8 mouse cellular contexts compared by ENCODE assay signal in genomic region chr7:38141747-38142545, GRCm38 (mm10). TPM values are rescaled to one million over a fixed set of nuclear protein-coding genes. Genes with fewer than 3 reads are reported as not detected.
DNase-seq lines count a peak whose midpoint lies in the region; ATAC-seq and TF ChIP-seq lines count a peak whose summit lies in the region.

No protein-coding gene starts in this region.

- peak; percentile 85 for TF ChIP-seq CTCF in liver, adult 2 months (IDR thresholded peaks at IDR 0.05; ENCODE audit: low read depth, low read length)

- H3K4me2 ChIP-seq in embryonic facial prominence, embryonic 15.5 days (replicated peaks), result no peak overlapping the region
- H3K4me2 ChIP-seq in kidney, embryonic 16.5 days (replicated peaks; ENCODE audit: low read depth, low read length), result no peak overlapping the region

- H3K4me1 ChIP-seq in embryonic facial prominence, embryonic 15.5 days, result peaks cover 6% of the 10 kb centered on the region; the same call in 1 of the 2 replicates
- no peaks in the 10 kb centered on the region for H3K4me1 ChIP-seq in kidney, embryonic 16.5 days (ENCODE audit: insufficient read depth, low read length)
- no peaks in the 10 kb centered on the region for H3K4me1 ChIP-seq in liver, adult 2 months (ENCODE audit: control insufficient read depth, insufficient read depth, low read length)

- peak; percentile 79 for DNase-seq in CD4-positive helper T cell, adult 2 months (ENCODE audit: low read depth, low spot score)
- peak; percentile 68 to 74 for DNase-seq in adrenal gland, postnatal 4 days (ENCODE audit: low spot score in 2 of 2)
- DNase-seq in heart, adult 9 months (ENCODE audit: low spot score in 2 of 2), result peak; percentile 39 to 68
- peak; percentile 61 for DNase-seq in liver, adult 2 months (ENCODE audit: extremely low read depth, low read depth, low spot score)
- peak; percentile 72 to 81 for DNase-seq in natural killer cell, adult 2 months (ENCODE audit: low spot score in 2 of 2)
- DNase-seq in splenic B cell, adult 2 months (ENCODE audit: low read depth, low spot score), result peak; percentile 91

- 0 out of 2 replicates have a peak, but pooled peaks have one; percentile 10 for ATAC-seq in embryonic facial prominence, embryonic 15.5 days (ENCODE audit: insufficient number of reproducible peaks, low FRiP score, low TSS enrichment, low read depth)
- ATAC-seq in kidney, embryonic 16.5 days (ENCODE audit: low FRiP score, low TSS enrichment), result peak; percentile 72

- H3K79me2 ChIP-seq in liver, adult 2 months (ENCODE audit: control insufficient read depth, insufficient read depth, low read length), result no peaks in the 10 kb centered on the region

- no peak overlapping the region for H3K4me3 ChIP-seq in embryonic facial prominence, embryonic 15.5 days (replicated peaks)
- no peak overlapping the region for H3K4me3 ChIP-seq in kidney, embryonic 16.5 days (ENCODE audit: low read length)
- H3K4me3 ChIP-seq in liver, adult 2 months (ENCODE audit: insufficient read depth, low read depth, low read length), result no peak overlapping the region

- no peaks in the 10 kb centered on the region for H3K36me3 ChIP-seq in embryonic facial prominence, embryonic 15.5 days
- no peaks in the 10 kb centered on the region for H3K36me3 ChIP-seq in kidney, embryonic 16.5 days (ENCODE audit: insufficient read depth, low read length)
- H3K36me3 ChIP-seq in liver, adult 2 months (ENCODE audit: control insufficient read depth, insufficient read depth, low read length), result no peaks in the 10 kb centered on the region
- H3K36me3 ChIP-seq in splenic B cell, adult 2 months (ENCODE audit: control insufficient read depth, insufficient read depth, low read length, poor library complexity, severe bottlenecking), result no peaks in the 10 kb centered on the region

- no peaks in the 10 kb centered on the region for H3K27me3 ChIP-seq in embryonic facial prominence, embryonic 15.5 days
- H3K27me3 ChIP-seq in kidney, embryonic 16.5 days (ENCODE audit: insufficient read depth, low read length), result no peaks in the 10 kb centered on the region
- no peaks in the 10 kb centered on the region for H3K27me3 ChIP-seq in liver, adult 2 months (ENCODE audit: control insufficient read depth, insufficient read depth, low read length)
- no peaks in the 10 kb centered on the region for H3K27me3 ChIP-seq in splenic B cell, adult 2 months (ENCODE audit: control insufficient read depth, insufficient read depth, low read length, poor library complexity, severe bottlenecking)

- no peak overlapping the region for H3K27ac ChIP-seq in embryonic facial prominence, embryonic 15.5 days (replicated peaks)
- H3K27ac ChIP-seq in kidney, embryonic 16.5 days (ENCODE audit: low read length), result no peak overlapping the region
- H3K27ac ChIP-seq in liver, adult 2 months (replicated peaks; ENCODE audit: insufficient read depth, low read depth, low read length), result no peak overlapping the region

- no peak overlapping the region for H3K9ac ChIP-seq in embryonic facial prominence, embryonic 15.5 days
- H3K9ac ChIP-seq in kidney, embryonic 16.5 days (replicated peaks; ENCODE audit: low read length), result no peak overlapping the region
- no peak overlapping the region for H3K9ac ChIP-seq in liver, adult 2 months (ENCODE audit: low read depth, low read length)

- no peaks in the 10 kb centered on the region for H3K9me3 ChIP-seq in embryonic facial prominence, embryonic 15.5 days (replicated peaks)
- no peaks in the 10 kb centered on the region for H3K9me3 ChIP-seq in kidney, embryonic 16.5 days (ENCODE audit: low read length)

- WGBS in embryonic facial prominence, embryonic 15.5 days, result 66% methylated on average over 13 of the region's 13 CpGs
- 63% methylated on average over 13 of the region's 13 CpGs for WGBS in kidney, embryonic 16.5 days
- WGBS in liver, adult 2 months, result 65% methylated on average over 13 of the region's 13 CpGs

- TF ChIP-seq POLR2A in liver, adult 2 months (IDR thresholded peaks at IDR 0.05; ENCODE audit: extremely low read depth, insufficient read depth, low read length), result no peak

RNA-seq across cellular contexts. Expression of gene Ccne1, which starts 34.6 kb away (rescaled TPM):
- total RNA-seq in adrenal gland, postnatal 4 days (2021), result 10 to 100 TPM; 16.3 to 17.5 TPM
- 59.9 and 62.3 TPM in 2 replicates for polyA plus RNA-seq in embryonic facial prominence, embryonic 15.5 days (2015; fragmentation: Nextera tagmentation; extraction: Ambion mirVana)
- polyA plus RNA-seq in kidney, embryonic 16.5 days (2015; fragmentation: Nextera tagmentation; extraction: Ambion mirVana), result 59.9 and 63.7 TPM in 2 replicates
- 0.34 and 0.37 TPM in 2 replicates for total RNA-seq in liver, adult 2 months (2014; rRNA removed)
- 0.37 and 0.41 TPM in 2 replicates for polyA plus RNA-seq in liver, adult 2 months (2012; rRNA removed)

RNA-seq across cellular contexts. Expression of gene 1600014C10Rik, which starts 41.1 kb away (rescaled TPM):
- 10 to 100 TPM; 22.0 to 36.5 TPM for total RNA-seq in adrenal gland, postnatal 4 days (2021)
- polyA plus RNA-seq in embryonic facial prominence, embryonic 15.5 days (2015; fragmentation: Nextera tagmentation; extraction: Ambion mirVana), result 18.4 and 19.6 TPM in 2 replicates
- polyA plus RNA-seq in kidney, embryonic 16.5 days (2015; fragmentation: Nextera tagmentation; extraction: Ambion mirVana), result 17.6 and 18.9 TPM in 2 replicates
- 135 and 146 TPM in 2 replicates for total RNA-seq in liver, adult 2 months (2014; rRNA removed)
- polyA plus RNA-seq in liver, adult 2 months (2012; rRNA removed), result 116 and 202 TPM in 2 replicates

Comparison
In these comparisons a context has a peak if more than half of its experiments do, and no peak if none do; other contexts are left out.
1. RNA of gene Ccne1, which starts 34.6 kb away (polyA plus RNA-seq): 59.9 to 62.3 TPM in embryonic facial prominence, embryonic 15.5 days and 59.9 to 63.7 TPM in kidney, embryonic 16.5 days; 0.37 to 0.41 TPM in liver, adult 2 months; every median in the first group is over 10 times any median in the second.
2. Peak in every context shown above with its lines, with median percentiles within 50 percentile points of each other: DNase-seq.